Mouse (Mus musculus) macrophage (primary cell): ENCODE results near the gene Tcta. TPM values are rescaled to one million over a fixed set of nuclear protein-coding genes. Genes with fewer than 3 reads are reported as not detected.
A peak's percentile ranks its signal among the peaks of the same experiment; 100 is the strongest.
"Not testable (repeated sequence)": the region's sequence is repeated elsewhere in the genome, so short reads cannot be mapped to it uniquely, and the experiment has no call there.

Experiments
- H3K27ac ChIP-seq: fragments of 350-480 bp; formaldehyde crosslinking; 2 replicates; pipeline ENCODE4 v1.9.0; 2021
- H3K36me3 ChIP-seq: fragments of 350-480 bp; formaldehyde crosslinking; 2 replicates; pipeline ENCODE4 v1.9.0; 2021; ENCODE audit errors: inconsistent target
- H3K4me3 ChIP-seq: fragments of 350-480 bp; formaldehyde crosslinking; 2 replicates; pipeline ENCODE4 v1.9.0; 2021; ENCODE audit errors: inconsistent target
- H3K79me2 ChIP-seq: fragments of 350-480 bp; formaldehyde crosslinking; 2 replicates; pipeline ENCODE4 v1.9.0; 2021; ENCODE audit errors: inconsistent target
- WGBS: methylation state at CpG from one replicate; pipeline ENCODE4 v1.1.7; 2026; ENCODE audit warnings: inconsistent platforms; ENCODE audit not compliant: missing documents; 5-methylcytosine and 5-hydroxymethylcytosine counted together
- polyA plus RNA-seq: library from polyadenylated mRNA; stranded (reverse); fragments of 250-400 nt; gene quantifications from 3 replicates; pipeline ENCODE4 v1.2.4, GENCODE M21; 2018; ENCODE audit warnings: inconsistent platforms

The Tcta gene
- polyA plus RNA-seq, 1 experiment from 2014 or later, result 7.0 TPM

DNA sequence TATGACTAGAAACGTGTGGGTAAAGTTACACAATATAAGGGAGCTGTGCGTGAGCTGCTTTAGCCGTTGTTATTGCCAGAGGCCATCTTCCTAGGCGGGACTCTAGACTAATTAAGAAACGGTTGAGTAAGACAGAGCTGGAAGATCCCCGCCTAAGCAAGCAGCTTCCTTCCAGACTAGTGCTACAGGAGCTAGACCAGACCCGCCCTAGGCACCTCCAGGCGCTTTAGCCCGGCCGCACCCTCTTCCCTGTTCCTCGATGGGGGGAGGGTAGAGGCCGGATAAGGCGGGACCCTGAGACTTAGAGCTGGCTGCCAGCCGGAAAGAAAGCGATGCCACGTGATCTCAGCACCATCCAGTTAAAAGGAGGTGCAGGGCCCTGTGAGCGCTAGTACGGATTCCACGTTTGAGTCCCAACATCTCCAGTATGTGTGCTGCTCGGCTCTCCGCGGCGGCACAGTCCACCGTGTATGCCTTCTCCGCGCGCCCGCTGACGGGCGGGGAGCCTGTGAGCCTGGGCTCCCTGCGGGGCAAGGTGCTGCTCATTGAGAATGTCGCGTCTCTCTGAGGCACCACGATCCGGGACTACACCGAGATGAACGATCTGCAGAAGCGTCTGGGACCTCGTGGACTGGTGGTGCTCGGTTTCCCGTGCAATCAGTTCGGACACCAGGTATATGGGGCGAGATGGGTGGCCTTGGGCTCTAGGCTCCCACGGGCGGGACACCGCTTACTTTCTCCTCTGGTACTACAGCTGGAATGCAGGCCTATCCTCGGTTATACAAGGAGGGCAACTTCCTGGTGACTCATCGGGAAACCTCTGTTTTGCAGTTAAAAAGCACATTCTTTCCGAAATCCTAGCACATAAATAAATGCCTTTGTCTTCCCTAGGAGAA lies 33.2 kb upstream of the Tcta start, which contains the start of gene Gpx1:
TSS of gene Gpx1 (plus strand) at position 18 of the 896 bp plus-strand sequence.
- Histone ChIP-seq H3K79me2 (peaks cover 43% of the 10 kb centered on the region), H3K27ac (peak within 1 kb of the TSS; percentile 98), H3K36me3 (peaks cover 13% of the 10 kb centered on the region; the same call in 1 of the 2 replicates), H3K4me3 (peak within 1 kb of the TSS; percentile 90)
- WGBS, result under 1% methylated on average over 47 of the region's 49 CpGs

DNA sequence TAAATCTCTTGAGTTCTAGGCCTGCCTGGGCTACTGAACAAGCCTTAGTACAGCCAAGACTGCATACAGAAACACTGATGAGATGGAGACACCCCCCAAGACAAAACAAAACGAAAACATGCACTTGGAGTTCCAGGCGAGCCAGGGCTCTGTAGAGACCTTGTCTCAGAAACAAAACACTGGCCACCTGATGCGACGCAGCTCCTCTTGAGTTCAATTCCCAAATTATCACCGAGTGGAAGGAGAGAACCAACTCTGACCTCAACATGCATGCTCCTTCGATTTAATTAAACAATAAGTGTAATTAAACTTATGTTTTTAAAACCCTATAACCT lies 32.6 kb upstream of the Tcta start:
- H3K36me3 ChIP-seq, result peaks cover 20% of the 10 kb centered on the region; the same call in 1 of the 2 replicates
- H3K27ac ChIP-seq, result peak overlapping the region; percentile 98
- H3K4me3 ChIP-seq, result no peak overlapping the region
- 18% methylated on average over 5 of the region's 6 CpGs for WGBS
- H3K79me2 ChIP-seq, result peaks cover 49% of the 10 kb centered on the region

DNA sequence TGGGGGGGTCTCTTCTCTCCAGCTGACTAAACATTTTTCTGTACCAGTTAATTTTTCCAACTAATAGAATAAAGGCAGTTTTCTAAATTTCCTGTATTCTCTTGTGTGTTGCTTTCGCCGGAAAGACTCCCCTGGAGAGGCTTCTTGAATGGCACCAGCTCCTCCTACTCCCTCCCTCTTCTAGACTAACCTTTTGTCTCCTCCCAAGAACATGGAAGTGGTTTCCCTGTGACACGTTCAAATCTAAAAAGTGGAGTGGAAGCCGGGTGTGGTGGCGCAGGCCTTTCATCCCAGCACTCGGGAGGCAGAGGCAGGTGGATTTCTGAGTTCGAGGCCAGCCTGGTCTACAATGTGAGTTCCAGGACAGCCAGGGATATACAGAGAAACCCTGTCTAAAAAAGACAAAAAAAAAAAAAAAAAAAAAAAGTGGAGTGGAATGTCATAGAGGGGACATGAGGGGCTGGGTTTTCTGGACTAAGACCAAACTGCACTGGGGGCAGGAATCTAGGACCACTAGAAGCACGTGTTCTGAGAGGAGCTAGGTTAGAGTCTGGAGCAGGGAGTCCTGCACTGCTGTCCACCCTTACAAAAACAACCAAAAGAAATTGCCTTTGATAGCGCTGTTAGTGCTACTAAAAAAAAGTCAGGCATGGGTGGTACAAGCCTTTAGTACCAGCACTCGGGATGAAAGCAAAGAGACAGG lies 32.0 kb upstream of the Tcta start:
- no peak overlapping the region for H3K4me3 ChIP-seq
- H3K79me2 ChIP-seq, result peaks cover 54% of the 10 kb centered on the region
- H3K27ac ChIP-seq, result peak overlapping the region; percentile 98
- peaks cover 24% of the 10 kb centered on the region; the same call in 1 of the 2 replicates for H3K36me3 ChIP-seq
- WGBS, result 60% methylated on average over 10 of the region's 10 CpGs

DNA sequence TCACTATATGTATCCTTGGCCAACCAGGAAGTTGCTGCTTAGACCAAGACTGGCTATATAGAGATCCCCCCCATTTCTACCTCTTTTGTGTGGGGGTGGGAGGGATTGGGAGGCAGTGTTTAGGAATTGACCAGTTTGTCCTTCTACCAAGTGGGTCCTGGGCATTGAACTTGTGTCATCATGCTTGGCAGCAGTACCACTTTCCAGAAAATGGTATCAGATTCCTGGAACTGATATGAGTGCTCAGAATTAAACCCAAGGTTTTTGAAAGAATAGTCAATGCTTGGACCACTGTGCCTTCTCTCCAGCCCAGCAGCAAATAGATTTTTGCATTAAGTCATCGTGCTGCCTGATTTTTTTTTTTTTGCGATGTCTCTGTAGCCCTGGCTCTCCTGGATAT lies 19.9 kb upstream of the Tcta start:
- 100% methylated on average over 2 of the region's 2 CpGs for WGBS
- Histone ChIP-seq H3K4me3 (no peak overlapping the region), H3K36me3 (peaks cover 52% of the 10 kb centered on the region), H3K27ac (no peak overlapping the region), H3K79me2 (peaks cover 100% of the 10 kb centered on the region)

DNA sequence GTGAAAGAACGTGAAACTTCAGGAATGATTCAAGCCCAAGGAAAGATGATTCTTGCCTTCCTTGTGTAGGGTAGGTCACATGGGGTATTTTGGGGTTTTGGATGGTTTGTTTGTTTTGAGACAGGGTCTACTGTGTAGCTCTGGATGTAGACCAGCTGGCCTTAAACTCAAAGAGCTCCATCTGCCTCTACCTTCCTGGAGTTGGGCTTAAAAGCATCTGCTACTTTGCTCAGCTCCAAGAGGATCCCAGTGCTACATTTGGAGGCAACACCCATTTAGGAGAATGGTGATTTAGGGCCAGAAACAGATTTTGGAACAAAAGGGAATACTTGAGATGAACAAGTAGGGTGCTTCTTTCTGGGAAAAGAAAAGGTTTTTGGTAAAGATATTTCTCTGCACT lies 18.8 kb upstream of the Tcta start:
- Histone ChIP-seq H3K27ac (no peak overlapping the region), H3K4me3 (no peak overlapping the region), H3K79me2 (peaks cover 100% of the 10 kb centered on the region), H3K36me3 (peaks cover 46% of the 10 kb centered on the region)
- WGBS, result 100% methylated on average over 1 of the region's 1 CpGs

DNA sequence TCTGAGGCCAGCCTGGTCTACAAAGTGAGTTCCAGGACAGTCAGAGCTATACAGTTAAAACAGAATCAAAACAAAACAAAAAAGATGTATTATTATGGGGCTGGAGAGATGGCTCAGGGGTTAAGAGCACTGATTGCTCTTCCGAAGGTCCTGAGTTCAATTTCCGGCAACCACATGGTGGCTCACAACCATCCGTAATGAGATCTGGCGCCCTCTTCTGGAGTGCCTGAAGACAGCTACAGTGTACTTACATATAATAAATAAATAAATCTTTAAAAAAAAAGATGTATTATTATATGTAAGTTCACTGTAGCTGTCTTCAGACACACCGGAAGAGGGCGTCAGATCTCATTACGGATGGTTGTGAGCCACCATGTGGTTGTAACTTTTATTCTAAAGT lies 16.1 kb upstream of the Tcta start:
- WGBS, result 81% methylated on average over 5 of the region's 7 CpGs
- H3K36me3 ChIP-seq, result peaks cover 29% of the 10 kb centered on the region
- H3K4me3 ChIP-seq, H3K27ac ChIP-seq: not testable (repeated sequence)
- H3K79me2 ChIP-seq, result peaks cover 100% of the 10 kb centered on the region

DNA sequence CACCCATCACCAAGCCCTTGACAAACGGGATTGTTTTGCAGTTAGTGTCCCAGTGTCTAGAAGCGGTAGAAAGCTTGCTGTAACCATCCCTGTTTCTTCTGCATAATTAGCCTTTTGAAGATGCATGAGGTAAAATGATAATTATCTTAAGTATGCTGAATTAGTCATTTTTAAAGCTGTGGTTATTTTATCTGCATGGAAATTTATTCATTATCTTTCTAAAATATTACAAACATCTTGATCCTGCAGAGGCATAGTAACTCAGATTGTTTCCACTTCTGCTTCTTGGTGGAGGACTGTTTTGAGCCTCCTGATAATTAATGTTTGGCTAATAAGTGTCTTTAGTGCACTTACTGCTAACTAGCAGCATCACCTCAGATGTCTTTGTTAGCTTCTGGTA lies 12.5 kb upstream of the Tcta start:
- H3K79me2 ChIP-seq, result peaks cover 100% of the 10 kb centered on the region
- H3K27ac ChIP-seq, result no peak overlapping the region
- peaks cover 31% of the 10 kb centered on the region; the same call in 1 of the 2 replicates for H3K36me3 ChIP-seq
- 90% methylated on average over 2 of the region's 2 CpGs for WGBS
- no peak overlapping the region for H3K4me3 ChIP-seq

DNA sequence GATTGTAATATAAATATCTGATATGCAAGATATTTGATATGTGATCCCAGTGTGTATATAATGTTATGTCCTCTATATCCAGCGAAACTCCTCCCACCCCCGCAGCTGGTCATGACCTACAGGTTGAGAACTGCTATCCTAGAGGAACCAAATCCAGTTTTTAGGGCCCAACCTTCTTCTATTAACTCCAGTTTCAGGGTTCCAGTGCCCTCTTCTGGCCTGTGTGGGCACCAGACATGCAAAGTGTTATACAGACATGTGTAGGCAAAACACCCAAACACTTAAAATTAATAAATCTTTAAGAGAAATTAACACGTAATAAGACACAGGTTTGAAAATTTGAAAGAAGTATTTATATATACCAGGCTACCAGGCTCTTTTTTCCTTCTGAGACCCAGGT lies 11.6 kb upstream of the Tcta start:
- Histone ChIP-seq H3K79me2 (peaks cover 100% of the 10 kb centered on the region), H3K27ac (no peak overlapping the region), H3K36me3 (peaks cover 31% of the 10 kb centered on the region; the same call in 1 of the 2 replicates), H3K4me3 (no peak overlapping the region)
- WGBS, result 96% methylated on average over 3 of the region's 3 CpGs

DNA sequence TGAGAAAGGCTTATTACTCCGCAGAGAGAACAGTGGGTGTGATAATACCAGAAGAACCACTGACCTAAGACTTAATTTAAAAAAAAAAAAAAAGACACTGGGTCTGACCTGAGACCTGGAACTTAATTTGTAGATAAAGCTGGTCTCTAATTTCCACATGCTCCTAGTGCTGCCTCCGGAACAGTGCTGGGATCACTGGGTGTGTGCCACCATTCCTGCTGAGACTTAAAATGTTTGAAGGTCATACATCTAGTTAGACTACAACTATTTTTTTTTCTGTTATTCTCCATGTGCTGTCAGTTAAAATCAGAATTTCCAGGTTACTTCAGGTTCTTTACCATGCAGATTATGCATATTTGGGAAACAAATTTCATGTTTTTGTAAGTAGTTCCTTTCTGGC lies 2.2 kb upstream of the Tcta start:
- peak overlapping the region; percentile 63; the same call in 1 of the 2 replicates for H3K27ac ChIP-seq
- H3K79me2 ChIP-seq, result peaks cover 87% of the 10 kb centered on the region
- 66% methylated on average over 2 of the region's 2 CpGs for WGBS
- H3K36me3 ChIP-seq, result peaks cover 2% of the 10 kb centered on the region; the same call in 1 of the 2 replicates
- H3K4me3 ChIP-seq, result peak overlapping the region; percentile 79

DNA sequence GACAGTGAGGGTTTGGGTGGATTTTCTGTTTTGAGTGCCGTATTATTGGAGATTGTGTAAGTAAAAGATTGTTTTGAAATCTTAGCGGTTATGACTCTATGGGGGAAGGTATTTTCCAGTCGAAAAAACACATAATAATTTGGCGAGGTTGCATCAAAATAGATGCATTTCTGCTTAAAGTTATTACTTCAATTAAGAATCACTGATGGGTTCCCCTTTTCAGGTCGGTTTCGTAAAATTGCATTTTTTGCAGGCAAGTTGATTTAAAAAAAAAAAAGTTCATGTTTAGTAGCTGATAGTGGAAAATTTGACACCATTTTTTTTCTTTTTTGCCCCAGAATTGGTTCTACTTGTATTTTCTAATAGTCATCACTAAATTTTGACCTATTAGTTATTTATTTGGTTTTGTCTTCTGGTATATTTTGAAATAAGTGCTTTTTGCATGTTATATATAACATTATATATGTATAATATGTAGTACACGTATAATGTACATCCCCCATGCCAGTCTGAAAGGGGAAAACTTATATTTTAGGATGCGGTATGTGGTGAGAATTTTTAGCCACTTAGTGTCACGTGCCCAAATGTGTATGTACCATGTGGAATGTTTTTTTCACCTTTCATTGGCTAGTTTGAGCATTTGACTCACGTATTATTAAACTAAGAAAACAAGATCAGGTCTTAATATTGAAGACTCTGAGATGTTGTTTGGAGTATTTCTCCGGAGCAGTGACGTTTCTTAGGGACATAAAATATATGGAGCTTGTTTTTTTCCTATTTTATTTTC lies 1.3 kb upstream of the Tcta start:
- WGBS, result 4% methylated on average over 11 of the region's 12 CpGs
- H3K4me3 ChIP-seq, result peak overlapping the region; percentile 79
- H3K79me2 ChIP-seq, result peaks cover 80% of the 10 kb centered on the region
- peak overlapping the region; percentile 63 for H3K27ac ChIP-seq
- H3K36me3 ChIP-seq, result peaks cover 10% of the 10 kb centered on the region

DNA sequence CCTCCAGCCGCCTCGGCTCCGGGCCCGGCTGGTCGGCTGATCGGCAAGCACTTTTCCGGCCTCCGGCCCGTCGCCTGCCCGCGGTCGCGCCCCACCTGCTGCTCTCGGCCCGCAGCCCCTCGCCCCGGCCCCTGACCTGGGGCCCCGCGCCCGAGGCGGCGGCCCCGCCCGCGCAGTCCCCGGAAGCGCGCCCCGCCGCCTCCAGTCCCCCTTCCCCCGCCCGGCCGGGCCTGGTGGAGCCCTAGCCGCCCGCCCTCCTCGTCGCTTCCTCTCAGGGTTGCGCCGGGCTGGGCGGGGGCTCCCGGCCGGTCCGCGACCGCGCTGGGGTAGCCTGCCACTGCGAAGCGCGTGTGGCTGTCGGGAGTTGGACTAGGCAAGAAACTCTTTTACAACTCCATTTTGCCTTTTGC lies 616 bp upstream of the Tcta start:
- under 1% methylated on average over 15 of the region's 51 CpGs for WGBS
- Histone ChIP-seq H3K36me3 (peaks cover 10% of the 10 kb centered on the region), H3K4me3 (peak overlapping the region; percentile 79), H3K79me2 (peaks cover 74% of the 10 kb centered on the region), H3K27ac (peak overlapping the region; percentile 63)

DNA sequence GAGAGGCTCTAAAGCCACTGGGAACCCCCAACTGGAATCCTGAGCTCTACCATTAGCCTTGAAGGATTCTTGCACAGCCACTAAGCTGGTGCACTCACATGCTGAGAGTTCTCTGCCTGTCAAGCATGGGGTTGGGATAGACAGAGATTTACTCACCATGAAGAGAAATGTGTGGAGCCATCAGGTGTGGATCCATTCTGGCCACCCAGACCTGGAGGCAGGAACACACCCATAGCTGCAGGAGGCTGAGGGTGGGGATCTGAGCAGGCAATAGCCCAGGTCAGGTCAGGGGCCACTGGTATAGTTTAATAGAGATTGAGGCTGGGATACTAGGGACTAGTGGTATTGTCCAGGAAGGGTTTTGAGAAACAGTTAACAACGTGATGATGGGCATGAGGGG lies 790 bp downstream of the Tcta start:
- peaks cover 10% of the 10 kb centered on the region for H3K36me3 ChIP-seq
- H3K79me2 ChIP-seq, result peaks cover 60% of the 10 kb centered on the region
- WGBS, result 0% methylated on average over 1 of the region's 1 CpGs
- H3K27ac ChIP-seq, result peak overlapping the region; percentile 89
- peak overlapping the region; percentile 97 for H3K4me3 ChIP-seq

DNA sequence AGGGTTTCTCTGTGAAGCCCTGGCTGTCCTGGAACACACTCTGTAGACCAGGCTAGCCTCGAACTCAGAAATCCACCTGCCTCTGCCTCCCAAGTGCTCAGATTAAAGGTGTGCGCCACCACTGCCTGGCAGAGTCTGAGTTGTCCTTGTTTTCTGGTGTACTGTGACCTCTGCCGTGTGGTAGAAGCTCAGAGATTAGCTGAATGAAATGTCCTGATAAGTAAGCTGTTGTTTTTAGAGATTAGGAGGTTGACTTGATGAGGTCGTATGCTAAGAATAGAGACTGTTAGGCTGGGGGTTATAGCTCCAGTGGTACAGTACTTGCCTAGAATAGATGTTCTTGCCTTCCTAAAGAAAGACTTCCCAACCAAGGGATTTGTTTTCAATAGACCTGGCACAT lies 1.2 kb downstream of the Tcta start:
- peaks cover 10% of the 10 kb centered on the region for H3K36me3 ChIP-seq
- WGBS, result 84% methylated on average over 4 of the region's 4 CpGs
- peak overlapping the region; percentile 97 for H3K4me3 ChIP-seq
- H3K79me2 ChIP-seq, result peaks cover 55% of the 10 kb centered on the region
- H3K27ac ChIP-seq, result peak overlapping the region; percentile 89

DNA sequence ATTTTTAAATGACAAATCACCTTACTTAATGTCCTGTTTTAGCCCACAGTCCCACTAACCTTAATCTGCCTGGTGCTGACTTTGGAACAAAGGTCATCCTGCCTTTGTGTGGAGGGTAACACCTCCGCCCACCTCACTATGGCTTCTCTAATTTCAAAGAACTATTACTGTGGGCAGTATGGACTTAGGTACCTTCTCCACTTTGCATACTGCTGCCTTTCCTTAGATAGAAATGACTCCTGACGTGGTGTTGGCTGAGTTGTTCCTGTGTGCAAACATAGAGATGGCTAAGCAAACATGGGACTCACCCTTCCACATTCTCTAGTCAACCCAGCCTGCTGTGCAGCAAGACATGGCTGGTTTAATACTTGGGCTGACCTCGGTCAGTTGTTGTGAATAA lies 4.1 kb downstream of the Tcta start:
- H3K4me3 ChIP-seq, result no peak overlapping the region
- 96% methylated on average over 3 of the region's 3 CpGs for WGBS
- peaks cover 10% of the 10 kb centered on the region for H3K36me3 ChIP-seq
- no peak overlapping the region for H3K27ac ChIP-seq
- peaks cover 27% of the 10 kb centered on the region for H3K79me2 ChIP-seq
